Mouse (Mus musculus) adrenal gland, postnatal 10 days (tissue): ENCODE results near the gene Dclk1. TPM values are rescaled to one million over a fixed set of nuclear protein-coding genes. Genes with fewer than 3 reads are reported as not detected.

Source experiments
- DNase-seq: peaks from one replicate; pipeline ENCODE4 v3.0.0; 2021; ENCODE audit warnings: mixed read lengths
- total RNA-seq, 2 experiments: library from RNA; stranded (reverse); gene quantifications; 2 replicates each; pipeline ENCODE4 v1.2.3; 2021

Gene Dclk1
- total RNA-seq, 2 experiments from 2014 or later, result 13.5 to 18.0 TPM

- DNase-seq, result peak; percentile 33
Measured at GRCm38 (mm10) chr3:55401236-55401635, 159.1 kb downstream of the Dclk1 start.

- no peak for DNase-seq
Measured at GRCm38 (mm10) chr3:55404751-55405150, 162.6 kb downstream of the Dclk1 start.

- DNase-seq, result no peak
Measured at GRCm38 (mm10) chr3:55406616-55407015, 164.5 kb downstream of the Dclk1 start.

GRCm38 (mm10) chr3:55411547-55411946 is 169.4 kb downstream of the Dclk1 start:
- no peak for DNase-seq

GRCm38 (mm10) chr3:55415527-55415950 is 173.4 kb downstream of the Dclk1 start:
- DNase-seq, result no peak

GRCm38 (mm10) chr3:55418845-55419244 is 176.7 kb downstream of the Dclk1 start:
- DNase-seq, result no peak

GRCm38 (mm10) chr3:55419334-55419733 is 177.2 kb downstream of the Dclk1 start:
- no peak for DNase-seq

- no peak for DNase-seq
Measured at GRCm38 (mm10) chr3:55420436-55421083, 178.4 kb downstream of the Dclk1 start.

- no peak for DNase-seq
Measured at GRCm38 (mm10) chr3:55423640-55424397, 181.7 kb downstream of the Dclk1 start.

GRCm38 (mm10) chr3:55430022-55430549 is 187.9 kb downstream of the Dclk1 start:
- DNase-seq, result no peak

- DNase-seq, result no peak
Measured at GRCm38 (mm10) chr3:55431223-55431622, 189.1 kb downstream of the Dclk1 start.

GRCm38 (mm10) chr3:55434276-55434675 is 192.1 kb downstream of the Dclk1 start:
- DNase-seq, result no peak

GRCm38 (mm10) chr3:55438824-55439446 is 196.8 kb downstream of the Dclk1 start:
- no peak for DNase-seq

- DNase-seq, result no peak
Measured at GRCm38 (mm10) chr3:55440342-55440741, 198.2 kb downstream of the Dclk1 start.

- DNase-seq, result no peak
Measured at GRCm38 (mm10) chr3:55442012-55442645, 200.0 kb downstream of the Dclk1 start.

GRCm38 (mm10) chr3:55443271-55443670 is 201.1 kb downstream of the Dclk1 start:
- DNase-seq, result no peak

- no peak for DNase-seq
Measured at GRCm38 (mm10) chr3:55443725-55444124, 201.6 kb downstream of the Dclk1 start.

- DNase-seq, result no peak
Measured at GRCm38 (mm10) chr3:55446681-55447080, 204.5 kb downstream of the Dclk1 start.

GRCm38 (mm10) chr3:55447486-55448460 is 205.6 kb downstream of the Dclk1 start:
- peak; percentile 57 for DNase-seq

- no peak for DNase-seq
Measured at GRCm38 (mm10) chr3:55449148-55449547, 207.0 kb downstream of the Dclk1 start.

- no peak for DNase-seq
Measured at GRCm38 (mm10) chr3:55451035-55451434, 208.9 kb downstream of the Dclk1 start.
